Mouse (Mus musculus): ENCODE measurements around the gene Zdhhc24.

Zdhhc24 gene

DNA sequence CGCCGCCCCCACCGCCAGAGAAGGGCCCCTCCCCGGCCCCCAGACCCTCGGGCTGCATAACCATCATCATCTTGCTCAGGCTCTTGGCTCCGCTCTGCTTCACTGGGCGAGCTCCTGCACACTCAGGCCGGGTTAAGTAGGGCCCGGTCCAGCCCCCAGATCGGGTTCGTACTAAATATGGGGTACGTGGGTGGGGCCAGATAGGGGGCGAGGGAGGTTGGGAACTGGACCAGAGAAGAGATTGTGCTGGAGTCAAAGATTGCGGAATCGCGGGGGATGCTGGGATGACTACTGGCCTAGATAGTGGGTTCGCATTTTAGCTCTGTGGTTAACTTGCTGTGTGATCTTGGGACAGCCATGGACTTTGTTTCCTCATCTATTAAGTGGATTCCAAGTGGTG lies 683 bp upstream of the Zdhhc24 start, which contains the start of gene Actn3:
TSS of gene Actn3 (minus strand) at position 125 of the 400 bp plus-strand sequence.
- in situ Hi-C loops (cut with MboI) = no loop called here

DNA sequence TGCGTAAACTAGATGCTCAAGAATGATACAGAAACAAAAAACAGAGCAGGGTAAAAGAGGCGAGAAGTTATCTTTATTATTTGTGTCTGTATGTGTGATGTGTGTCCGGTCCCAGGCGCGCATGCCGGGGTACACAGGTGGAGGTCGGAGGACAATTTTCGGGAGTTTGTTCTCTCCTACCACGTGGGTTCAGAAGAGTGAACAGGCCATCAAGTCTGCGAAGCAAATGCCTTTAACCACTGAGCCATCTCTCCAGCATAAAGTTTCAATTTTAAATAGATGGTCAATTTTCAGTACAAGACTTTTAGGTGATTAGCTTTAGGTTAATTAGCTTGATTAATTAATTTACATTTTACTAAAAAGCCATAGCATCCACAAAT lies 846 bp downstream of the Zdhhc24 start:
- in situ Hi-C loops (cut with MboI) = no loop called here

DNA sequence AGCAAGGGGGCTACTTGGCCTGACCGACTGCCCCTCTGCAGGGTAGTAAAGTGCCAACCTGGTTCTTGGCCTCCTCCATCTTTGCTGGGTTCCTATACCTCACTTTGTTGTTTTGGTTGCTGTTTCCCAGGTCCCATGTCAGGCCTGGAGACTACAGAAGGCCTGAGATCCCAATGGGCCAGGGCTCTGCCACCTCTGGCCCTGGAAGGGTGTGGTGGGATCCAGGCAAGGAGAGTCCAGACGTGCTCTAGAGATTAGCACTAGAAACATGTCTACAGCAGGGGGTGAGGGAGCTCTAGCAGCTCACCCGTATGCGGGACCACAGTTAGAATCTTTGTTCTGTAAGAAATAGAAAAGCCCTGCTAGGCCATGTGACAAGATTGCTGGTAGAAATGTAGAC lies 5.5 kb downstream of the Zdhhc24 start:
- in situ Hi-C loops (cut with MboI) = no loop called here

DNA sequence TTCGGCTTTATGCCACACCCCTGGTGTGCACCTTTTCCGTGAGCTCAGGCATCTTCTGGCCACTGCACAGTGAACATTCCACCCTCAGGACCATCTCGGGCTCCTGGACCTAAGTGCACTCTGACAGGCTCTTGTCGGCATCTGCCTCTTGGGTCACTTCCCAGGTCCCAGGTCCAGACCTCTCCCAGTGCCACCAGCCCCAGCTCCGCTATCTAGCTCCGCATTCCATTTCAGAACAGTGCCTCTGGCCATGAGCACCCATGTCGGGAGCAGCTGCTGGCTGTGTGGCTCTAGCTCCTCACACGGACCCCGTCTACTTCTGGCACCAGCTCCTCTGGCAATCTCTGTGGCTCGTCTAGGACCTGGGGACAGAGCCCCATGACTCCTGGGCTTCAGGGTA lies 11.3 kb downstream of the Zdhhc24 start:
- in situ Hi-C loops (cut with MboI) = no loop called here

DNA sequence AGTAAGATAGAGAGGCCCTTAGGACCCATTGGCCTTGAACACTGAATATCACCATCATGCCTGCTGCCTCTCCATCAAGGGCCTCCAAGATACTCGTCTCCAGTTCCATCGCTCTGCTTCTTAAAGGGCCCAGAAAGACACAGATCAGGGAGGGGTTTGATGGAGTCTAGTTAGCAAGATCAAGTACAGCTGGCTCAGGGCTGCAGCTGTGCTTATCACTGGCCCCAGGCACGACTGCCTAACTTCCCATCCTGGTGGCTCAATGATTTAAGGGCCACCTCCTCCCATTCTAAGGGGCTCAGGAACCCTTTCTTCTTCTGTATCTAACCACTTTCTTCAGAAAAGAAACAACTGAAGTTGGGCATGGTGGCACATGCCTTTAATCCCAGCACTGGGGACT lies 13.3 kb downstream of the Zdhhc24 start:
- in situ Hi-C loops (cut with MboI) = no loop called here

DNA sequence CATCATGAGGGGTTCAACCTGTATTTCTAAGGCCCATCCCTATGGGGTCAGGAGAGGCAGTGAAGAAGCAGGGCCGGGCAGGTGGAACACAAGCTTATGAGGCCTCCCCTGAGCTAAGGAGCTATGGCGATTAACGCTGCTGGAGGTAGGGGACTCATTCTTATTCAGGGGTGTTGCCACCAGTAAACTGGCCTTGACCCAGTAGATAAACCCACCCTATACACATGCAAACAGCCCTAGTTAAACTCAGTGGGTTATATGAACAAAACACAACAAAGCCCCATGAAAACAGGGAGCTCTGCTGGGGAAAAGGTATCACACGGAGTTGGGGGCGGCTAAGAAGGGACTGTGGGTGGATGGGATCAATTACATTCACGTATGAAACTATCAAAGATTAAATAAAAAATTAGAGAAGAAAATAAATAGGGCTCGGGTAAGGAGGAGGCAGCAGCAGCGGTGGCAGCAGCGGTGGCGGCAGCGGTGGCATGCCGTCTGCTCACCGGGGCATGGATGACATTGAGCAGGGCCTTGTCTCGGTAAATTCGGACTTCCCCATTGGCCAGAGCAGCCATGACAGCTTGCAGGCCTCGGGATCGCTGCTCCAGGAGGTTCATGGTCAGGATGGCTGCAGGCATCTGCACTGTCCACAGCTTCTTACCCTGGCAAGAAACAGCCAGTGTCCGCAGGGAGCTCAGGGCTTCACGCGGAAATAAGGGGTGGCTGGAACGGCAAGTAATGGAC lies 18.5 kb downstream of the Zdhhc24 start:
- in situ Hi-C loops (cut with MboI) = no loop called here

DNA sequence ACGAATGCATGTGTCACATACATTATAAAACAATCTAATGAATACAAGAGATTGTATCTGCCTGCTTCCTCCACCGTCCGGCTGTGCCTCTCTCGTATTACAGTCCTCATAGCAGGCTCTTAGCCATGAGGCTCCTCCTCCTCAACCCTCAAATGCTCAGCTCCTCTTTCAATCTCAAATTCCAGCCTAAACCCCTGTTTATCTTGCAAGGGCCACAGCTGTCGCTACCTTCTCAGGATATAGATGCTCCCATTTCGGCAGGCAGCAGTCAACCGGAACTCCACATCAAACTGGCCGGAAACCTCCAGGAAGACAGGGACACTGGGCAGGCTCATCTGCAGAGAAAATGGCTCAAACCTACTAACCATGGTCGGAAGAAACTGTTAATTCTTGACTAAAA lies 20.5 kb downstream of the Zdhhc24 start:
- in situ Hi-C loops (cut with MboI) = no loop called here

DNA sequence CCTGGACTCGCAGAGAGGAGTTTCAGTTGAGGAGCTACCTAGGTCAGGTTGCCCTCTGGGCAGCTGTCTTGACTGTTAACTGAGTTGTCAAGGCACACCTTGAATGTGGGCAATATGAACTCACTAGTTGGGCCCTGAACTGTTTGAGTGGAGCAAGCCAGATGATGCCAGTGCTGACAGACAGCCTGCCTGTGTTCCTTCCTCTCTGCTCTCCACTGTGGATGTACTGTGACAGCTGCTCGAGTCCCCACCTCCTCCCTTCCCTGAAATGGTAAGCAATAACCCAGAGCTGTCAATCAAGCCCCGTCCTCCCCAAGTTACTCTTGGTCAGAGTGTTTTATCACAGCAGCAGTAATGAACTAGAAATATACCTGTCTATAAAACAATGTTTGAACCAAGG lies 21.4 kb downstream of the Zdhhc24 start:
- in situ Hi-C loops (cut with MboI) = no loop called here

DNA sequence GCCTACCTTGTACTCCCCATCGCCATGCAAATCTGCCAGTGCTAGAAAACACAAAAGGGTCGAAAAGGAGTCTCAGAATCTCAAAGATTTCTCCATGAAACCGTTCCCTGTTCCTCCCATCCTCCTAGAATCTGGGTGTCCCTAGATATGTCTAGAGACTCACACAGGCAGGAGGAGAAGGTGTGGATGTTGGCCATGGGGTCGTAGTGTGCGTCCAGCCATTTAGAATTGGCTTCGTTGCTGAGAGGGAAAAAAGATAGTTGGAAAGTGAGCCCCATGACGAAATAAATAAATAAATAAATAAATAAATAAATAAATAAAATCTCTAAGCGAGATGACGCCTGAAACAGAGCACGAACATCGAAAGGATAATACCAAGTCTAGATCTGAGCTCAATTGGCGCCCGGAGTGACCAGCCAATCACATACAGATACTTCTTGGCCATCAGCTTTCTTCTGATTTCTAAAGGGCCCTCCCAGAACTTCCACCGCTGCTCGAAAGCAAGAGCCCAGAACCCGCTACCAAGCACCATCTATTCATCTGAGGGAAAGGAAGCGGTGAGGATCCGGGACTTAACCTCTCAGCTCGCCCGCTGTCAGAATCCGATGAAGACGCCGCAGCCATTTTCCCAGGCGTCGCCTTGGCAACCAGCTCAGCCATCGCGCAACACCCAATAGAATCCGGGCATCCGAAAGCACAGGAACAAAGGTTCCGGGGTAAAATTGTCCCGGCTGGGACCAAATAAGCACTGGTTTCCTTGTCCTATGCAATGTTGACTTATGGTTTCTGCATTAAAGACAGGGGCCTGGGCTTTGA lies 27.7 kb downstream of the Zdhhc24 start, which contains the start of gene Bbs1:
TSS of gene Bbs1 (minus strand) at position 650 of the 816 bp plus-strand sequence.
- in situ Hi-C loops (cut with MboI) = no loop called here

DNA sequence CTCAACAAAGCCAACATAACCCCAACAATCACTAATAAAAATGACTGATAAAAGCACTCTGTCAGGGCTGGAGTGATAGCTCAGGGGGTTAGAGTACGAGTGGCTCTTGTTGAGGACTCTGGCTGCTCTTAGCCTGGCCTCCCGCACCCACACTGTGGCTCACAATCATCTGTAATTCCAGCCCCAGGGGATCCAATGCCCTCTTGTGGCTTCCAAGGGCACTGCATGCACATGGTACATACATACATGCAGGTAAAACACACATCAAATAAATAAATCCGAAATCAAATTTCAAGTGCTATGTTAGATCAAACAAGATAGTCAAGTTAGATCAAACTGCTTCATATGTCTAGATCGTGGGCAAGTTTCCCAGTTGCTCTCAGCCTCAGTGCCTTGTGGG lies 29.6 kb downstream of the Zdhhc24 start:
- in situ Hi-C loops (cut with MboI) = no loop called here

DNA sequence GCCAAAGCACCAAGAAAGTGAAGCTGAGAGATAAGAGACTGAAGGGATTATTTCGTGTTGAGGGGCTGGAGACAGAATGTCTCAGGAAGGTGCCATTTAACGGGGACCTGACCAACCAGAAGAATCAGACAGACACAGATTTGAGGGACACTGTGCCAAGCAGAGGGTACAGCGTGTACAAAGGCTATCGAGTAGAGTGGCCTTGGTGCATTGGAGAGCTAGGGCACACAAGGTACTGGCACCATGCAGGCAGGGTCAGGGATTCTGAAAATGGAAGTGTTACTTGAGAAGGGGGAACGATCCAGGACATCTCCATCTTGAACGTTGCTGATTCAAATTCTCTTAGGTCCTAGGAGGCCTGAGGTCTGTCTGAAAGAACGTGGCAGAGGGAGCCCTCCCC lies 30.9 kb downstream of the Zdhhc24 start:
- in situ Hi-C loops (cut with MboI) = no loop called here

DNA sequence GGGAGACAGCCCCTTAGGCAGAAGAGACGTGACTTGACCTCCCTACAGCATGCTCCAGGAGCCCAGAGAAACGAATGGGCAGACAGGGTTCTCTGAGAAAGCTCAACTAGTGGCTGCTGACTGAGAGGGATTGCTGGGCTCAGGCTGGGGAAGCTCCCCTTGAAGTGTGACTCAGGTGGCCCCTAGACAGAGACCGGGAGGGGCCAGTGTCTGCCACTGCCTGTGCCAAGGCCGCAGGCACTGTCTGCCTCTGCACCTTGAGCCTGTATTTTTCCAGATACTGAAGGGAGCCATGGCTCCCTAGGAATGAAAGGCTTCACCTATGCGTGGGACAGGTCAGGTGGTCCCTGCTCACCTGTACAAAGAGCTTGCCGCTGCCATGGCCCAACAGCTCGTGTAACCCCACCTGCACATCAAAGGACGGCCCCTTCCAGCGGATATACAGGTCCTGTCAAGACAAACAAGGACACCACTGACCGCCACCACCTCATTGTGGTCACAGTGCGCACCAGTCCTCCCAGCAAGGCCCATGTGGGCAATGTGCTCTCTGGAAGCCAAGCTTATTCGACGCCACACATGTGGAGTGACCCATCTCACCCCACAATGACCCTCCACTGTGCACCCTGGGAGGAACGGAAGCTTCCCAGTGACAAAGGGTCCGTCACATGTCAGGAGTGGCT lies 37.6 kb downstream of the Zdhhc24 start:
- in situ Hi-C loops (cut with MboI) = no loop called here

DNA sequence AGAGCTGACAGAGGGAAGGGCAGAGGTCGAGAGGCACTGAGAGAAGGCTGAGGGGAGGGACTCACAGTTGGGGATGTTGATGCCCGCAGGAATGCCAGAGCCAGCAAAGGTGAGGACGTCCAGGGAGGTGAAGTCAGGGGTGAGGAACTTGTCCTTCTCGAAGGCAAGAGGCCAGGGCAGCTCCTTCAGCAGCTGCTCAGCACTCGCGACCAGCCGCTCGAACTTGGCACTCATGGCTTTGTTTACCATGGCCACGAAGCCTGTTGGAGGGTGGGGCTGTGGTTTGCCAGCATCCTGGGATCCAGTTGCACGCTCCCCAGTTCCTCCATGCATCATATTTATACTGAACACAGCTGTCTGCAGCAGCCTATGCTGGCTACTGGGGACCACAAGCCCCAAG lies 38.4 kb downstream of the Zdhhc24 start:
- in situ Hi-C loops (cut with MboI) = no loop called here

DNA sequence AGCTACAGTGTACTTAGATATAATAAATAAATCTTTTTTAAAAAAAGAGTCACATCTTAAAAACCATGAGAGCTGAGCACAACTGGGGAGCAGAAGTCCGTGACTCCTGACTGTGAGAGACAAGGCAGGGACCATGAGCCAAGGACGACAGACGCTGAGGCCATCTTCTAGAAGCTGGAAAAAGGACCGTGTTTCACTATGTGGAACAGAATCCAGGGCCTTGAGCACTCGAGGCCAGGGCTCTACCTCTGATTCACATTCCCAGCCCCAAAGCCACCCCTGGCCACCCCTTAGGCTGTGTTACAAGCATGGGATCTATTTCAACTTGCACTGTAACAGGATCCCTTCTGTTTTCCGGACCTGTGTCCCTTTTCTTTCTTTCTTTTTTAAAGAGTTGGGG lies 41.2 kb downstream of the Zdhhc24 start:
- in situ Hi-C loops (cut with MboI) = no loop called here

DNA sequence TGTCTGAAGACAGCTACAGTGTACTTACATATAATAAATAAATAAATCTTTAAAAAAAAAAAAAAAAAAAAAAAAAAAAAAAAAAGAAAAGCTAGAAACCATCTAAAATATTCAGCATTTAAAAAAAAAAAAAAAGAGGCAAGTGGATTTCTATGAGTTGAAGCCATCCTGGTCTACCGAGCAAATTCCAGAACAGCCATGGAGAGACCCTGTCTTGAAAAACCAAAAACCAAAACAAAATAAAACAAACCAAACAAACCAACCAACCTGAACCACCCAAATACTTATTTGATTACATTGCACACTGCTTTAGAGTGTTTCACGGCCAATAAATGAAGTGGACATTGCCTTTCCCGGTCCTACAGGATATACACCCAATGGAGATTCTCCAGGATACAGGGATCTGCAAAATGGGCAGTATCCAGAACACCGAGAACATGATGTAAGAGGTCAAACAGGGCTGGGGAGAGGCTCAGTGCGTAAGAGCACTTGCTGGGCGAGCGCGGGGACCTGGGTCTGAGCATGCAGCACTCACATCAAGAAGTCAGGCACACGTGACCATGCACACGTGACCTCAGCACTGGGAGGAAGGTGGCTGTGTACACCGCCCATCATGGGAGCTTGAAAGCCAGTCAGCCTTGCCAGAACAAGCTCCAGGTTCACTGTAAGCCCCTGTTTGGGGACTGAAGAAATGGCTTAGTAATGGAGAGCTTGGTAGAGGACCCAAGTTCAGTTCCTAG lies 46.8 kb downstream of the Zdhhc24 start:
- in situ Hi-C loops (cut with MboI) = no loop called here

DNA sequence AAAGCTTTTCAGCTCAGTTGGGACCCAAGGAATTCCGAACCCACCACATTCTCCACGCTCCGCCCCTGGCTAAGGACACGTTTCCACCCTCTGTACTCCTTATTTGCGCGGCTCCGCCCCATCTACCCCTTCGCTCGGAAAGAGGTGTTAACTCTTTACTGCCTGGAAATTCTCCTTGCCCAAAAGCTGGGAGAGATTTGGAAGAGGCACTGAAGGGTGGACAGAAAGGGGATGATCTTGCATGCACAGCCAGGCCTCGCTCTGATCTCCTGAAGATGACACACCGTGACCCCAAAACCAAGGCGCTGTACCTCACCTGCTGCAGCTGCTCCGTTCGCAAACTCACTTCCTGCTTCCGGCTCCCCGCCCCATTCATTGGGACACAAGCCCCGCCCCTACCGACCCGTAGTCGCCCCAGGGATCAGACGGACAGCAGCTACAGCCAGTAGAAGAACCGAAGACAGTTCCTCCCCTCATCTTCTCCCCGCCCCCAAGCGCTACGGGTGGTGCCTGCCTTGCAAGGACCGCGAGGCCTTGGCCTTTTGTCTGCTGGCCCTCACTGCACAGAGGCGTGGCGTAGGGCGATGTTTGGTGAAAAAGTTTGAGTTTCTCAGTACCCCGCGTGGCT lies 49.5 kb downstream of the Zdhhc24 start, which contains the start of gene Dpp3:
TSS of gene Dpp3 (minus strand) at position 384 of the 628 bp plus-strand sequence.
- in situ Hi-C loops (cut with MboI) = no loop called here

DNA sequence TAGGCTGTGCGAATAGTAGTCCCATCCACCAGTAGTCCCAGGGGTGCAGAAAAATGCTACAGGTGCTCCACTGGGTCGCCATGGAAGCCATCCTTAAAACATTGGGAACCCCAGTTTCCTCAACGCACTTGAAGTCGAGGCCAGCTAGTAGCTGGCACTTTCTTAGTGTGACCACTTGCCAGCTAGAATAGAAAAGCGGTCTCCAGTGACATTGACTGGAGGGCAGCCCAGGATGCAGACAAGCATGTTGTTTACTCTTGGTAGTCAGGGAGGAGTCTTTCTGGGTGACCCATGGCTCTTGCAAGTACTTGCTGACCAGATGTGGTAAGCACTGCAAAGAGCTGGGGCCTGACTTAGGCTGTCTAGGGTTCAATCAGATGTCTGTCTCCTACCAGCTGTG lies 50.3 kb downstream of the Zdhhc24 start:
- in situ Hi-C loops (cut with MboI) = no loop called here

Measured in mature B cell (primary cell).